In the genomic region with DNA sequence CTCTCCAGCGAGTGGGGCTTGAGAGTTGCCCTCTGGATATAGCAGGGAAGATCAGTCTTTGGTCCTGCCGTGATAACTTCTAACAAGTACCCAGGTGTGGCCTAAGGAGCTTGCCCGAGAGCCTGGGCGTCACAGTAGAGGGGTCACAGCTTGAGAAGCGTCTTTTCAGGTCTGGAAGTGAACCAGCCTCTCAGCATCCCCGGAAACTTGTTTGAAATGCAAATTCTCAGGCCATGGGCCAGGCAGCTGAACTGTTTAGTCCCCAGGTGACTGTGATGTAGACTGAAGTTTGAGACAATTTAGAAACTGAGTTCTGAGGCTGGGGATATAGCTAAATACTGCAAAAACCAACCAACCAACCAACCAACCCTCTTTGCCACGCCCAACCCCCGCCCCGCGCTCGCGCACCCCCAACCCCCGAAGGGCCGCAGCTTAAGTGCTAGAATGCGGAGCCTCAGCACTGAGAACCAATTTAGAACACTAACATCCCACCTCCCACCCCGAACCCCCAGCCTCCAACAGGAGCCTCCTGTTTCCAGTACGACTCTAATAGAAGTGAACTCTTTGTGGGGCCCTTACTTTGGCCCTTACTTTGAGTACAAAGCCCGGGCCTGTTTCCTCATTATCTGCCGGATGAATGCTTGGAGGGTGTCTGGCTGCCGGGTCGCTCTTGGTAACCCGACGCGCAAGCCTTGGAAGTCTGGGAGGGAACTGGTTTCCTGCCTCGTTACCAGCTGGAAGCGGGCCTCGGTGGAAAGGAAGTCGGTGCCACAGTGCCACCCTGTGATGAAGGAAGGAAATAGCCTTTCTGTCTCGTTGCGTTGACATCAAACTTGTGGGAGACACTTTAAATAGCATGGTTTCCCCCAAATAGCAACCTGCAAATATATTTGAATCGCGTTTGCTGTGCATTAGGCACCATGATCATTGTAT, we compare ENCODE assay signal across 8 mouse cellular contexts.
DNase-seq lines count a peak whose midpoint lies in the region; ATAC-seq and TF ChIP-seq lines count a peak whose summit lies in the region.

No protein-coding gene starts in this region.

- peak; percentile 89 for TF ChIP-seq CTCF in left cerebral cortex, adult 2 months (IDR thresholded peaks at IDR 0.05)

- peak; percentile 81 to 94 for DNase-seq in adrenal gland, adult (ENCODE audit: inconsistent age in 2 of 2, low spot score in 1 of 2)
- DNase-seq in cerebellum, postnatal 4 days (ENCODE audit: low spot score in 2 of 2), result peak; percentile 61 to 82
- peak; percentile 83 for DNase-seq in gastrocnemius, postnatal 10 days
- DNase-seq in hindlimb bud, embryonic 11.5 days (ENCODE audit: extremely low spot score, low read depth, low spot score), result peak; percentile 76
- peak; percentile 78 to 82 for DNase-seq in left cerebral cortex, adult 2 months (ENCODE audit: extremely low spot score in 1 of 2, low spot score in 2 of 2)
- peak; percentile 83 to 88 for DNase-seq in right cerebral cortex, adult 2 months (ENCODE audit: low spot score in 2 of 2)
- peak; percentile 72 to 86 for DNase-seq in urinary bladder, postnatal 36 days (ENCODE audit: low spot score in 2 of 2)

- H3K27ac ChIP-seq in left cerebral cortex, adult 2 months, result no peak overlapping the region

- H3K4me3 ChIP-seq in left cerebral cortex, adult 2 months, result peak overlapping the region; percentile 45

- peak; percentile 66 for ATAC-seq in megakaryocyte, adult 5-6 weeks (ENCODE audit: poor library complexity, severe bottlenecking)

- intact Hi-C loops in left cerebral cortex, adult 2 months (cut with DNase I), result loop anchor here (1.0 to 2.0 kb wide), 5 partner anchors 68 to 578 kb away; partner anchors contain the start of gene Slc1a4
